Comparison of ENCODE assay signal across 15 mouse cellular contexts in genomic region chr15:90109445-90109988, GRCm38 (mm10).
DNase-seq lines count a peak whose midpoint lies in the region; ATAC-seq and TF ChIP-seq lines count a peak whose summit lies in the region.
"Had no signal": no experiment of that assay in that cellular context is flagged by ENCODE, and none has a peak within 500 bp of the region (broad histone marks: within the 10 kb centered on the region; RNA-seq: fewer than 3 reads in every experiment).

No protein-coding gene starts in this region.

- H3K9ac ChIP-seq in liver, embryonic 15.5 days, result no peak overlapping the region
- H3K9ac ChIP-seq: stomach, embryonic 15.5 days had no signal

- no peak overlapping the region for H3K4me2 ChIP-seq in liver, embryonic 15.5 days
- H3K4me2 ChIP-seq: stomach, embryonic 15.5 days had no signal

- 0 out of 2 replicates have a peak, but pooled peaks have one; percentile 15 for ATAC-seq in liver, embryonic 15.5 days (ENCODE audit: insufficient read depth)

- no peak for TF ChIP-seq POLR2A in bone marrow macrophage, adult 2 months (IDR thresholded peaks at IDR 0.05; ENCODE audit: borderline replicate concordance, low read depth, low read length)

- no peak for TF ChIP-seq CTCF in bone marrow macrophage, adult 2 months (IDR thresholded peaks at IDR 0.05; ENCODE audit: low read depth, low read length)

- 19% methylated on average over 3 of the region's 3 CpGs for WGBS in liver, embryonic 15.5 days (ENCODE audit: insufficient replicate concordance)

- peaks cover 41% of the 10 kb centered on the region for H3K4me1 ChIP-seq in bone marrow macrophage, adult 2 months (ENCODE audit: control insufficient read depth, insufficient read depth, low read length)
- no peaks in the 10 kb centered on the region for H3K4me1 ChIP-seq in liver, embryonic 15.5 days (replicated peaks)
- H3K4me1 ChIP-seq: stomach, embryonic 15.5 days had no signal

- peak overlapping the region; percentile 99 for H3K27ac ChIP-seq in bone marrow macrophage, adult 2 months (ENCODE audit: insufficient read depth, low read depth, low read length)
- H3K27ac ChIP-seq in liver, embryonic 15.5 days (replicated peaks), result no peak overlapping the region
- H3K27ac ChIP-seq: stomach, embryonic 15.5 days had no signal

- H3K9me3 ChIP-seq in liver, embryonic 15.5 days (replicated peaks), result no peaks in the 10 kb centered on the region
- H3K9me3 ChIP-seq: stomach, embryonic 15.5 days had no signal

- intact Hi-C loops in heart, postnatal 36 days (cut with DNase I), result no loop called here

- H3K4me3 ChIP-seq in bone marrow macrophage, adult 2 months (ENCODE audit: insufficient read depth, low read length), result peak overlapping the region; percentile 23
- no peak overlapping the region for H3K4me3 ChIP-seq in liver, embryonic 15.5 days (replicated peaks)
- H3K4me3 ChIP-seq: stomach, embryonic 15.5 days had no signal

- peak; percentile 92 for DNase-seq in heart, adult 11 months
- no peak for DNase-seq in heart, postnatal 36 days
- DNase-seq in layer of hippocampus, adult 9-11 months, result peak; percentile 27
- DNase-seq in layer of hippocampus, adult 18-20 months (ENCODE audit: low spot score in 2 of 2), result no peak
- DNase-seq in cerebellum, adult 18-20 months, result no peak
- DNase-seq in gastrocnemius, postnatal 4 days (ENCODE audit: low spot score in 2 of 2), result no peak
- DNase-seq: cerebellum, postnatal 10 days; gastrocnemius, postnatal 36 days; kidney, adult 8-10 months; lung, adult 18-20 months; spleen, adult 18-20 months; thymus, adult 2 months had no signal

- no peaks in the 10 kb centered on the region for H3K36me3 ChIP-seq in liver, embryonic 15.5 days (replicated peaks)
- H3K36me3 ChIP-seq: stomach, embryonic 15.5 days had no signal

- no peaks in the 10 kb centered on the region for H3K27me3 ChIP-seq in liver, embryonic 15.5 days
- H3K27me3 ChIP-seq: stomach, embryonic 15.5 days had no signal

Comparison
In these comparisons a context has a peak if more than half of its experiments do, and no peak if none do; other contexts are left out.
1. DNase-seq: peak in heart, adult 11 months (single experiment) and layer of hippocampus, adult 9-11 months (single experiment); none in heart, postnatal 36 days (0 of 2), layer of hippocampus, adult 18-20 months (0 of 2), cerebellum, adult 18-20 months (0 of 2) and gastrocnemius, postnatal 4 days (0 of 2).